Comparison of ENCODE assay signal across 30 mouse cellular contexts in genomic region chr19:17069067-17069466, GRCm38 (mm10).
"Had no signal": no experiment of that assay in that cellular context is flagged by ENCODE, and none has a peak within 500 bp of the region (broad histone marks: within the 10 kb centered on the region; RNA-seq: fewer than 3 reads in every experiment).

No protein-coding gene starts in this region.

- H3K9ac ChIP-seq: limb, embryonic 12.5 days; limb, embryonic 13.5 days; limb, embryonic 15.5 days; liver, embryonic 12.5 days; liver, embryonic 13.5 days; liver, embryonic 14.5 days; liver, embryonic 15.5 days; liver, postnatal 0 days; lung, embryonic 14.5 days; lung, embryonic 15.5 days; midbrain, embryonic 12.5 days; midbrain, embryonic 13.5 days; midbrain, embryonic 15.5 days; neural tube, embryonic 12.5 days had no signal

- H3K4me1 ChIP-seq: limb, embryonic 10.5 days; limb, embryonic 15.5 days; liver, embryonic 12.5 days; liver, embryonic 13.5 days; liver, embryonic 15.5 days; lung, embryonic 15.5 days; midbrain, embryonic 10.5 days; midbrain, embryonic 12.5 days; midbrain, embryonic 13.5 days; midbrain, embryonic 15.5 days; neural tube, embryonic 12.5 days had no signal

- H3K27me3 ChIP-seq: limb, embryonic 12.5 days; limb, embryonic 13.5 days; limb, embryonic 15.5 days; liver, embryonic 12.5 days; liver, embryonic 13.5 days; liver, embryonic 15.5 days; lung, embryonic 15.5 days; midbrain, embryonic 12.5 days; midbrain, embryonic 13.5 days; midbrain, embryonic 15.5 days; neural tube, embryonic 12.5 days had no signal

- DNase-seq: left cerebral cortex, postnatal 4 days; liver; liver, embryonic 13.5 days; liver, postnatal 0 days; lung, adult 18-20 months; lung, adult 2 months; lung, embryonic 14.5 days; lung, postnatal 10 days; lung, postnatal 14 days; lung, postnatal 36 days; lung, postnatal 4 days; midbrain, embryonic 14.5 days had no signal

- H3K27ac ChIP-seq: limb, embryonic 10.5 days; limb, embryonic 12.5 days; limb, embryonic 13.5 days; limb, embryonic 15.5 days; liver, embryonic 12.5 days; liver, embryonic 13.5 days; liver, embryonic 14.5 days; liver, embryonic 15.5 days; lung, embryonic 15.5 days; macrophage; midbrain, embryonic 10.5 days; midbrain, embryonic 12.5 days; midbrain, embryonic 13.5 days; midbrain, embryonic 15.5 days; neural tube, embryonic 12.5 days had no signal

- H3K4me2 ChIP-seq: limb, embryonic 12.5 days; limb, embryonic 13.5 days; limb, embryonic 15.5 days; liver, embryonic 11.5 days; liver, embryonic 12.5 days; liver, embryonic 13.5 days; liver, embryonic 15.5 days; lung, embryonic 14.5 days; lung, embryonic 15.5 days; midbrain, embryonic 12.5 days; midbrain, embryonic 13.5 days; midbrain, embryonic 15.5 days; neural tube, embryonic 12.5 days had no signal

- H3K36me3 ChIP-seq: limb, embryonic 10.5 days; limb, embryonic 12.5 days; limb, embryonic 13.5 days; limb, embryonic 15.5 days; liver, embryonic 12.5 days; liver, embryonic 13.5 days; liver, embryonic 15.5 days; lung, embryonic 15.5 days; midbrain, embryonic 10.5 days; midbrain, embryonic 12.5 days; midbrain, embryonic 13.5 days; midbrain, embryonic 15.5 days; neural tube, embryonic 12.5 days had no signal

- H3K4me3 ChIP-seq: limb, embryonic 10.5 days; limb, embryonic 12.5 days; limb, embryonic 13.5 days; limb, embryonic 15.5 days; liver, embryonic 12.5 days; liver, embryonic 13.5 days; liver, embryonic 15.5 days; lung, embryonic 15.5 days; megakaryocyte, embryonic 14.5 days; midbrain, embryonic 10.5 days; midbrain, embryonic 12.5 days; midbrain, embryonic 13.5 days; midbrain, embryonic 15.5 days; myocyte; neural tube, embryonic 12.5 days had no signal

- H3K9me3 ChIP-seq: limb, embryonic 10.5 days; limb, embryonic 12.5 days; limb, embryonic 13.5 days; limb, embryonic 15.5 days; liver, embryonic 12.5 days; liver, embryonic 13.5 days; liver, embryonic 15.5 days; lung, embryonic 15.5 days; megakaryocyte, embryonic 14.5 days; midbrain, embryonic 10.5 days; midbrain, embryonic 12.5 days; midbrain, embryonic 13.5 days; midbrain, embryonic 15.5 days; neural tube, embryonic 12.5 days had no signal

- ATAC-seq: liver, embryonic 12.5 days; liver, postnatal 0 days; lung, postnatal 0 days; midbrain, embryonic 13.5 days; midbrain, embryonic 15.5 days had no signal
